Mouse (Mus musculus): ENCODE results near the gene Sart1. TPM values are rescaled to one million over a fixed set of nuclear protein-coding genes. Genes with fewer than 3 reads are reported as not detected.
"Not testable (repeated sequence)": the region's sequence is repeated elsewhere in the genome, so short reads cannot be mapped to it uniquely, and the experiment has no call there.

Sart1 gene
- polyA plus RNA-seq, 1 experiment: 15.8 TPM

- TF ChIP-seq TAL1 (IDR thresholded peaks at IDR 0.05; ENCODE audit: low read length) (no peak), GATA1 (IDR thresholded peaks at IDR 0.05; ENCODE audit: low read length) (no peak)
- Histone ChIP-seq H3K4me3 (replicated peaks) (peak within 1 kb of the TSS; percentile 87), H3K4me1 (ENCODE audit: control insufficient read depth) (peaks cover 43% of the 10 kb centered on the region), H3K27me3 (ENCODE audit: control insufficient read depth) (no peaks in the 10 kb centered on the region), H3K9me3 (ENCODE audit: control insufficient read depth, low read length) (no peaks in the 10 kb centered on the region), H3K36me3 (ENCODE audit: control insufficient read depth) (peaks cover 58% of the 10 kb centered on the region)
Observed at GRCm38 (mm10) chr19:5366175-5367052, 22.1 kb downstream of the Sart1 start, which contains the start of gene Eif1ad. Gene Eif1ad (plus strand): TSS chr19:5366741.

GRCm38 (mm10) chr19:5365751-5366150 is 22.8 kb downstream of the Sart1 start:
- H3K36me3 ChIP-seq (ENCODE audit: control insufficient read depth): peaks cover 53% of the 10 kb centered on the region

GRCm38 (mm10) chr19:5364124-5364523 is 24.4 kb downstream of the Sart1 start:
- TF ChIP-seq GATA1 (IDR thresholded peaks at IDR 0.05; ENCODE audit: low read length) (no peak), TAL1 (IDR thresholded peaks at IDR 0.05; ENCODE audit: low read length) (no peak)
- Histone ChIP-seq H3K4me3 (replicated peaks) (no peak overlapping the region), H3K9me3 (ENCODE audit: control insufficient read depth, low read length) (no peaks in the 10 kb centered on the region), H3K36me3 (ENCODE audit: control insufficient read depth) (peaks cover 37% of the 10 kb centered on the region), H3K4me1 (ENCODE audit: control insufficient read depth) (peaks cover 43% of the 10 kb centered on the region), H3K27me3 (ENCODE audit: control insufficient read depth) (no peaks in the 10 kb centered on the region)

More at GRCm38 (mm10) chr19:5365751-5366150, 22.8 kb downstream of the Sart1 start:
- Histone ChIP-seq H3K4me1 (ENCODE audit: control insufficient read depth) (peaks cover 43% of the 10 kb centered on the region), H3K9me3 (ENCODE audit: control insufficient read depth, low read length) (no peaks in the 10 kb centered on the region), H3K4me3 (replicated peaks) (peak overlapping the region; percentile 87), H3K27me3 (ENCODE audit: control insufficient read depth) (no peaks in the 10 kb centered on the region)
- no peak for TF ChIP-seq GATA1 (IDR thresholded peaks at IDR 0.05; ENCODE audit: low read length)
- no peak for TF ChIP-seq TAL1 (IDR thresholded peaks at IDR 0.05; ENCODE audit: low read length)

GRCm38 (mm10) chr19:5362186-5362585 is 26.3 kb downstream of the Sart1 start:
- peaks cover 24% of the 10 kb centered on the region for H3K36me3 ChIP-seq (ENCODE audit: control insufficient read depth)
- H3K27me3 ChIP-seq (ENCODE audit: control insufficient read depth): no peaks in the 10 kb centered on the region
- no peaks in the 10 kb centered on the region for H3K9me3 ChIP-seq (ENCODE audit: control insufficient read depth, low read length)
- no peak overlapping the region for H3K4me3 ChIP-seq (replicated peaks)
- no peak for TF ChIP-seq GATA1 (IDR thresholded peaks at IDR 0.05; ENCODE audit: low read length)
- H3K4me1 ChIP-seq (ENCODE audit: control insufficient read depth): peaks cover 29% of the 10 kb centered on the region

GRCm38 (mm10) chr19:5356080-5356479 is 32.4 kb downstream of the Sart1 start:
- no peaks in the 10 kb centered on the region for H3K27me3 ChIP-seq (ENCODE audit: control insufficient read depth)
- no peak overlapping the region for H3K4me3 ChIP-seq (replicated peaks)
- H3K36me3 ChIP-seq (ENCODE audit: control insufficient read depth): no peaks in the 10 kb centered on the region
- H3K9me3 ChIP-seq (ENCODE audit: control insufficient read depth, low read length): no peaks in the 10 kb centered on the region
- TF ChIP-seq GATA1 (IDR thresholded peaks at IDR 0.05; ENCODE audit: low read length): no peak
- TF ChIP-seq TAL1 (IDR thresholded peaks at IDR 0.05; ENCODE audit: low read length): no peak
- H3K4me1 ChIP-seq (ENCODE audit: control insufficient read depth): no peaks in the 10 kb centered on the region; the same call in 1 of the 2 replicates

- TF ChIP-seq GATA1 (IDR thresholded peaks at IDR 0.05; ENCODE audit: low read length) (no peak), TAL1 (IDR thresholded peaks at IDR 0.05; ENCODE audit: low read length) (no peak)
- Histone ChIP-seq H3K4me1 (ENCODE audit: control insufficient read depth) (peaks cover 7% of the 10 kb centered on the region), H3K36me3 (ENCODE audit: control insufficient read depth) (no peaks in the 10 kb centered on the region), H3K9me3 (ENCODE audit: control insufficient read depth, low read length) (no peaks in the 10 kb centered on the region), H3K27me3 (ENCODE audit: control insufficient read depth) (peaks cover 9% of the 10 kb centered on the region), H3K4me3 (replicated peaks) (no peak overlapping the region)
Observed at GRCm38 (mm10) chr19:5353609-5354008, 34.9 kb downstream of the Sart1 start.

GRCm38 (mm10) chr19:5349502-5349873 is 39.0 kb downstream of the Sart1 start, which contains the start of gene Cst6:
Gene Cst6 (minus strand): TSS chr19:5349574.
- not testable (repeated sequence) for H3K9me3 ChIP-seq (ENCODE audit: control insufficient read depth, low read length); H3K4me1 ChIP-seq (ENCODE audit: control insufficient read depth); H3K36me3 ChIP-seq (ENCODE audit: control insufficient read depth)
- peaks cover 14% of the 10 kb centered on the region for H3K27me3 ChIP-seq (ENCODE audit: control insufficient read depth)
- peak within 1 kb of the TSS; percentile 55 for H3K4me3 ChIP-seq (replicated peaks)

GRCm38 (mm10) chr19:5348526-5349501 is 39.7 kb downstream of the Sart1 start:
- H3K27me3 ChIP-seq (ENCODE audit: control insufficient read depth): peaks cover 14% of the 10 kb centered on the region
- no peak for TF ChIP-seq GATA1 (IDR thresholded peaks at IDR 0.05; ENCODE audit: low read length)
- TF ChIP-seq TAL1 (IDR thresholded peaks at IDR 0.05; ENCODE audit: low read length): no peak
- no peaks in the 10 kb centered on the region for H3K9me3 ChIP-seq (ENCODE audit: control insufficient read depth, low read length)
- H3K36me3 ChIP-seq (ENCODE audit: control insufficient read depth): no peaks in the 10 kb centered on the region
- peak overlapping the region; percentile 55 for H3K4me3 ChIP-seq (replicated peaks)
- H3K4me1 ChIP-seq (ENCODE audit: control insufficient read depth): peaks cover 7% of the 10 kb centered on the region

- H3K4me1 ChIP-seq (ENCODE audit: control insufficient read depth): peaks cover 7% of the 10 kb centered on the region
- peaks cover 14% of the 10 kb centered on the region for H3K27me3 ChIP-seq (ENCODE audit: control insufficient read depth)
- no peaks in the 10 kb centered on the region for H3K36me3 ChIP-seq (ENCODE audit: control insufficient read depth)
- TF ChIP-seq GATA1 (IDR thresholded peaks at IDR 0.05; ENCODE audit: low read length) (no peak), TAL1 (IDR thresholded peaks at IDR 0.05; ENCODE audit: low read length) (no peak)
- H3K4me3 ChIP-seq (replicated peaks): no peak overlapping the region
- H3K9me3 ChIP-seq (ENCODE audit: control insufficient read depth, low read length): no peaks in the 10 kb centered on the region
Observed at GRCm38 (mm10) chr19:5348064-5348463, 40.4 kb downstream of the Sart1 start.
